Mouse (Mus musculus) ES-Bruce4 (cell line): ENCODE measurements around the gene Engase. TPM values are rescaled to one million over a fixed set of nuclear protein-coding genes. Genes with fewer than 3 reads are reported as not detected.

Source experiments
- H3K27ac ChIP-seq: 2 replicates; pipeline ENCODE4 v1.5.1; 2012; ENCODE audit warnings: low read length, inconsistent platforms; ENCODE audit not compliant: insufficient read depth
- H3K27me3 ChIP-seq: 2 replicates; pipeline ENCODE4 v1.6.1; 2012; ENCODE audit warnings: mild to moderate bottlenecking, low read length, inconsistent platforms; ENCODE audit not compliant: control insufficient read depth, poor library complexity, insufficient read depth, severe bottlenecking
- H3K36me3 ChIP-seq: 2 replicates; pipeline ENCODE4 v1.6.1; 2012; ENCODE audit warnings: inconsistent platforms, mild to moderate bottlenecking, low read length, moderate library complexity; ENCODE audit not compliant: control insufficient read depth, poor library complexity, insufficient read depth, severe bottlenecking
- H3K4me1 ChIP-seq: one replicate; pipeline ENCODE4 v1.8.1; 2011; ENCODE audit warnings: low read length; ENCODE audit not compliant: control insufficient read depth, insufficient read depth
- H3K4me3 ChIP-seq: 2 replicates; pipeline ENCODE4 v1.5.1; 2011; ENCODE audit warnings: low read depth, mild to moderate bottlenecking, low read length
- H3K9ac ChIP-seq: 2 replicates; pipeline ENCODE4 v1.6.1; 2012; ENCODE audit warnings: low read depth, mild to moderate bottlenecking, inconsistent platforms; ENCODE audit not compliant: poor library complexity, severe bottlenecking
- H3K9me3 ChIP-seq: replicated peaks from 2 replicates; pipeline ENCODE4 v1.6.1; 2012; ENCODE audit warnings: mild to moderate bottlenecking, low read length, inconsistent platforms; ENCODE audit not compliant: control insufficient read depth, poor library complexity, insufficient read depth, severe bottlenecking
- CTCF ChIP-seq: IDR thresholded peaks from one replicate; pipeline ENCODE4 v1.8.1; 2011; ENCODE audit warnings: low read depth, low read length
- EP300 ChIP-seq: IDR thresholded peaks from 2 replicates; pipeline ENCODE4 v1.6.1; 2011; ENCODE audit warnings: low read depth, low read length; ENCODE audit not compliant: insufficient read depth
- POLR2A ChIP-seq: IDR thresholded peaks from one replicate; pipeline ENCODE4 v1.8.1; 2011; ENCODE audit warnings: low read length; ENCODE audit not compliant: insufficient read depth
- polyA plus RNA-seq: library from polyadenylated mRNA; stranded (reverse); fragments of >200 nt; gene quantifications from 2 replicates; pipeline ENCODE4 v1.2.4, GENCODE M21; 2011; ENCODE audit warnings: low read depth; ENCODE audit not compliant: missing spikeins, insufficient read depth, insufficient read length

The Engase gene
- polyA plus RNA-seq, 1 experiment = 7.8 TPM

GRCm38 (mm10) chr11:118484169-118484568, 7.5 kb downstream of the Engase start:
- Histone ChIP-seq H3K4me1 (no peaks in the 10 kb centered on the region), H3K36me3 (no peaks in the 10 kb centered on the region)
- TF ChIP-seq CTCF (no peak), EP300 (no peak), POLR2A (no peak)

DNA sequence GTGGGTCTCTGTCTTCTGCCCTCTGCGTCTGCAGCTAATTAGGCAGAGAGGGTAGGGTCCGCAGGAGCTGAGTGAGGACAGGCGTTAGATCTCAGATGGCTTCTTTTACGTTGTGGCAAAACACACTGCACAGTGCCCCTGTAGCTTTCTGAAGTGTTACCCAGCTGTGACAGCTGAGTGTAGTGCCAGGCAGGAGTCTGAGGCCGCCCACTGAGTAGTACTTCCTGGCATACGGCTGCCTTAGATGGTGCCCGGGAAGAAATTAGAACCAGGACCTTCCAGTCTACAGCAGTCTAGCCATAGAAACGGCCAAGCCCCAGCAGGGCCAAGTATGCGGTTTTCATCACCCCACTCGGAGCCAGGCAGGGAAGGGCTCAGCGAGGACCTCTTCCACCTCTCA, 8.7 kb downstream of the Engase start:
- no peaks in the 10 kb centered on the region for H3K36me3 ChIP-seq
- H3K9ac ChIP-seq = no peak overlapping the region
- H3K9me3 ChIP-seq = no peaks in the 10 kb centered on the region
- no peak overlapping the region for H3K27ac ChIP-seq
- no peak overlapping the region for H3K4me3 ChIP-seq
- H3K4me1 ChIP-seq = no peaks in the 10 kb centered on the region
- no peaks in the 10 kb centered on the region for H3K27me3 ChIP-seq
- TF ChIP-seq CTCF (no peak), EP300 (no peak), POLR2A (no peak)

More at GRCm38 (mm10) chr11:118484169-118484568, 7.5 kb downstream of the Engase start:
- Histone ChIP-seq H3K27me3 (no peaks in the 10 kb centered on the region), H3K4me3 (no peak overlapping the region), H3K27ac (no peak overlapping the region), H3K9me3 (no peaks in the 10 kb centered on the region), H3K9ac (no peak overlapping the region)

GRCm38 (mm10) chr11:118485780-118486179, 9.2 kb downstream of the Engase start:
- no peaks in the 10 kb centered on the region for H3K9me3 ChIP-seq
- no peak overlapping the region for H3K4me3 ChIP-seq
- no peaks in the 10 kb centered on the region for H3K27me3 ChIP-seq
- H3K36me3 ChIP-seq = no peaks in the 10 kb centered on the region
- H3K27ac ChIP-seq = no peak overlapping the region
- H3K9ac ChIP-seq = no peak overlapping the region
- TF ChIP-seq EP300 (no peak), CTCF (no peak), POLR2A (no peak)
- no peaks in the 10 kb centered on the region for H3K4me1 ChIP-seq

DNA sequence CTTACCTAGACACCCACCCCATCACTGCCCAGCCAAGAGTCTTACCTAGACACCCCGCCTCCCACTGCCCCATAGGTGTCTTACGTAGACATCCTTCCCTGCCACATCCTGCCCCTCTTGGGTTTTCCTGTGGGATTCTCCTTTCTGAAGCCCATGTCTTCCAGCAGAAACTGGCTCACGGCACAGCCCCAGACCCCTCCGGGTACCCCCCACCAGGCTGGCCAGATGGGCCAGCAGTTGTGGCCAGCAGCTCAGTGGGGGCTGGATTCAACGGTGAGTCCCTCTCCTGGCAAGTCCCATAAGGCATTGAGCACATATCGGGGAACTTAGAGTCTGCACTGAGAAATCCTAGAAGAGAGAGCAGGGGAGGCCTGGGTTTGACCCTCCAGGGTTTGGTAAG, 9.7 kb downstream of the Engase start:
- Histone ChIP-seq H3K36me3 (no peaks in the 10 kb centered on the region), H3K9ac (no peak overlapping the region), H3K27ac (no peak overlapping the region), H3K4me1 (no peaks in the 10 kb centered on the region), H3K27me3 (no peaks in the 10 kb centered on the region), H3K4me3 (no peak overlapping the region), H3K9me3 (no peaks in the 10 kb centered on the region)
- TF ChIP-seq EP300 = no peak
- TF ChIP-seq POLR2A = no peak
- TF ChIP-seq CTCF = no peak

- TF ChIP-seq EP300 (no peak), CTCF (no peak), POLR2A (no peak)
- Histone ChIP-seq H3K27me3 (no peaks in the 10 kb centered on the region), H3K27ac (no peak overlapping the region), H3K36me3 (no peaks in the 10 kb centered on the region), H3K4me3 (no peak overlapping the region), H3K4me1 (no peaks in the 10 kb centered on the region), H3K9ac (no peak overlapping the region), H3K9me3 (no peaks in the 10 kb centered on the region)
Measured at GRCm38 (mm10) chr11:118486881-118487772, 10.5 kb downstream of the Engase start.

DNA sequence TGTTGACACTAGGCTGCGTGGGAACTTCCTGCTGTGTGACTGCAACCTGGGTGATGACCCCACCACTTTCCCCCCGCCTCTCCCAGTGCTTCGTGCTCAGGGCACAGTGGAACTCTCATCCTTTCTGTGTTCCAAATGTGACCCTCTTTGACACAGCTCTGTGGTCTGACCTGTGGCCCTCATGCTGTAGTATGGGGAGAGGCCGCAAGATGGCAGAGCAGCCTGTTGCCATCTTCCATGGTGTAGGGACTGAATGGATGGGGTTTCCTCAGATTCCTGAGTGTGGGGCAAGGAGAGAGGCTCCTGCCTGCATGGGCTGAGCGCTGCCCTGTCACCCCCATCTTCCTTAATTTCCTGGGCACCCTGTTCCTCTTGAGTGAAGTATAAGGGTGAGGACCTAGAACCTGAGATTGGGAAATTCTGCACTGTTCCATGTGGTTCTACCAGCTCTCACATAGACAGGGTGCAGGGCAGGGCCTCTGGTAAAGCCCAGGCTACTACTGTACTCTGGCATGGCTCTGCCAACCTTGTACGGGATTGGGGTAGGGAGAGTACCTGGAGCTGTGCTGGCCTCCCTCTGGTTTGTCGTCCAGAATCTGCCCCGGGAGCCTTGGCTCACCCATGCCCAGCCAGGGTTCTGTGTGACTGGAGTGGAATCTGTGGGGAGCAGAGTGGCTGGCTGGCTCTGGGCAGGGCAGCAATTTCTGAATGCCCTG, 11.7 kb downstream of the Engase start:
- H3K4me3 ChIP-seq = no peak overlapping the region
- no peak for TF ChIP-seq POLR2A
- TF ChIP-seq EP300 = no peak
- TF ChIP-seq CTCF = peak; percentile 58
- no peaks in the 10 kb centered on the region for H3K27me3 ChIP-seq
- H3K9ac ChIP-seq = no peak overlapping the region
- H3K9me3 ChIP-seq = no peaks in the 10 kb centered on the region
- no peak overlapping the region for H3K27ac ChIP-seq
- H3K36me3 ChIP-seq = no peaks in the 10 kb centered on the region
- no peaks in the 10 kb centered on the region for H3K4me1 ChIP-seq
